18 mouse cellular contexts compared by ENCODE assay signal in the genomic region with DNA sequence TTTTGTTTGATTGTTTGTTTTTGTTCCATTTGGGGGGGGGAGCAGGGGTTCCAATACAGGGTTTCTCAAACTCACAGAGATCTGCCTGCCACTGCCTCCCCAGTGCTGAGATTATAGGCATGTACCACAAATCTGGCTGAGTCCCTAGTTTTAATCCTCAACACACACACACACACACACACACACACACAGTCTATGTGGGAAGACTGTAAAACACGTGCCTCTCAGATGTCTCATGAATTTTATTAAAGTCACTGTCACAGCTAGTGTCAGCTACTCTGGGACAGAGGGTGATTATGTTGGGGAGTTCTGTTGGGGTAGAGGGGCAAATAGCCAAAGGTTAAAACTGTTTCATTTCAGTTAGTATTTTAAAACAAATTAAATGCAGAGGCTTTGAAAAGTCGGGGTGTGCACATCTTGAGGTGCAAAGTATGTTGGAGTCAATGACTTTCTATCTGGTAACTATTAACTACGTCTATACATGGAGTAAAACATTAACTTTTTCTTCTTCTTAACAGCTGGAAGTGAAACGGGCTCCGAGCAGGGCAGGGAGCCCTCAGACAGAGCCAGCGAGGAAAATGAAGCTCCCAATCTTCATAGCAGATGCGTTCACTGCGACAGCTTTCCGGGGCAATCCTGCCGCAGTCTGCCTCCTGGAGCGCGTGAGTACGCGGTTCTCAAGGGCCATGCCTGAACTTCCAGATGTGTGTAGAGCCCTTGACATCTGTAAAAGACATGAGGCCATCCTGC. TPM values are rescaled to one million over a fixed set of nuclear protein-coding genes. Genes with fewer than 3 reads are reported as not detected.
DNase-seq lines count a peak whose midpoint lies in the region; ATAC-seq and TF ChIP-seq lines count a peak whose summit lies in the region.
"Had no signal": no experiment of that assay in that cellular context is flagged by ENCODE, and none has a peak within 500 bp of the region (broad histone marks: within the 10 kb centered on the region; RNA-seq: fewer than 3 reads in every experiment).

No protein-coding gene starts in this region.

- H3K4me3 ChIP-seq in lung, embryonic 16.5 days (ENCODE audit: low read length): no peak overlapping the region
- peak overlapping the region; percentile 36; the same call in 1 of the 2 replicates for H3K4me3 ChIP-seq in kidney, adult 2 months (ENCODE audit: insufficient read depth, low read depth, low read length)
- H3K4me3 ChIP-seq in liver, embryonic 13.5 days (replicated peaks): no peak overlapping the region
- H3K4me3 ChIP-seq: hindbrain, embryonic 12.5 days; neural tube, embryonic 15.5 days had no signal

- no peaks in the 10 kb centered on the region for H3K4me1 ChIP-seq in lung, embryonic 16.5 days (replicated peaks; ENCODE audit: control insufficient read depth, insufficient read depth, low read length)
- peaks cover 7% of the 10 kb centered on the region; the same call in 1 of the 2 replicates for H3K4me1 ChIP-seq in kidney, adult 2 months (ENCODE audit: control insufficient read depth, insufficient read depth, low read length)
- 0 out of 2 replicates have a peak, but pooled peaks cover 4% of the 10 kb centered on the region for H3K4me1 ChIP-seq in liver, embryonic 13.5 days (replicated peaks)
- H3K4me1 ChIP-seq: hindbrain, embryonic 12.5 days; neural tube, embryonic 15.5 days had no signal

- H3K4me2 ChIP-seq in lung, embryonic 16.5 days (ENCODE audit: low read depth, low read length): peak overlapping the region; percentile 7; the same call in 1 of the 2 replicates
- H3K4me2 ChIP-seq in liver, embryonic 13.5 days: no peak overlapping the region
- H3K4me2 ChIP-seq: hindbrain, embryonic 12.5 days; neural tube, embryonic 15.5 days had no signal

- H3K9me3 ChIP-seq in lung, embryonic 16.5 days (ENCODE audit: control insufficient read depth, low read length): no peaks in the 10 kb centered on the region
- H3K9me3 ChIP-seq in liver, embryonic 13.5 days (replicated peaks): no peaks in the 10 kb centered on the region
- H3K9me3 ChIP-seq: hindbrain, embryonic 12.5 days; neural tube, embryonic 15.5 days had no signal

- TF ChIP-seq CTCF in kidney, adult 2 months (conservative IDR thresholded peaks at IDR 0.05; ENCODE audit: insufficient read depth, insufficient read length, low read depth, low read length): no peak

- no peaks in the 10 kb centered on the region for H3K27me3 ChIP-seq in lung, embryonic 16.5 days (ENCODE audit: control insufficient read depth, insufficient read depth, low read depth, low read length)
- no peaks in the 10 kb centered on the region for H3K27me3 ChIP-seq in kidney, adult 2 months (replicated peaks; ENCODE audit: control insufficient read depth, insufficient read depth, low read length)
- no peaks in the 10 kb centered on the region for H3K27me3 ChIP-seq in liver, embryonic 13.5 days
- H3K27me3 ChIP-seq: hindbrain, embryonic 12.5 days; neural tube, embryonic 15.5 days had no signal

- no peaks in the 10 kb centered on the region for H3K36me3 ChIP-seq in lung, embryonic 16.5 days (ENCODE audit: control insufficient read depth, insufficient read depth, low read length)
- H3K36me3 ChIP-seq in kidney, adult 2 months (ENCODE audit: control insufficient read depth, insufficient read depth, low read length): no peaks in the 10 kb centered on the region
- H3K36me3 ChIP-seq in liver, embryonic 13.5 days: no peaks in the 10 kb centered on the region
- H3K36me3 ChIP-seq: hindbrain, embryonic 12.5 days; neural tube, embryonic 15.5 days had no signal

- H3K27ac ChIP-seq in lung, embryonic 16.5 days (ENCODE audit: low read length): no peak overlapping the region
- peak overlapping the region; percentile 11; the same call in 1 of the 2 replicates for H3K27ac ChIP-seq in kidney, adult 2 months (ENCODE audit: insufficient read depth, low read depth, low read length)
- H3K27ac ChIP-seq in liver, embryonic 13.5 days: no peak overlapping the region
- H3K27ac ChIP-seq: hindbrain, embryonic 12.5 days; neural tube, embryonic 15.5 days had no signal

- ATAC-seq in lung, embryonic 16.5 days (ENCODE audit: low read depth): no peak
- ATAC-seq in liver, embryonic 13.5 days (ENCODE audit: low read depth): peak; percentile 29; the same call in 1 of the 2 replicates
- ATAC-seq: forebrain, embryonic 14.5 days had no signal

- no peak for TF ChIP-seq POLR2A in kidney, adult 2 months (IDR thresholded peaks at IDR 0.05; ENCODE audit: low read depth, low read length)

- WGBS in lung, embryonic 16.5 days: 48% methylated on average over 14 of the region's 14 CpGs
- whole genome bisulfite sequencing in kidney, adult 2 months: 40% methylated on average over 14 of the region's 14 CpGs
- 66% methylated on average over 14 of the region's 14 CpGs for WGBS in liver, embryonic 13.5 days (ENCODE audit: insufficient replicate concordance)

- no peak for DNase-seq in lung, postnatal 10 days
- DNase-seq in kidney, adult 2 months: peak; percentile 51
- DNase-seq in liver, embryonic 13.5 days: no peak
- peak; percentile 57 for DNase-seq in yolk sac, embryonic 10.5 days (ENCODE audit: low spot score)
- no peak for DNase-seq in urinary bladder, postnatal 4 days (ENCODE audit: low spot score in 2 of 2)
- DNase-seq in gastrocnemius, postnatal 25 days: no peak
- DNase-seq in gastrocnemius, postnatal 36 days: no peak
- DNase-seq: adrenal gland, postnatal 10 days; cerebellum, adult 8-10 months; layer of hippocampus, postnatal 36 days; left cerebral cortex, postnatal 4 days; lung, adult 2 months; retina, postnatal 1 day; thymus, postnatal 4 days had no signal

- no peak overlapping the region for H3K9ac ChIP-seq in lung, embryonic 16.5 days (ENCODE audit: low read length)
- no peak overlapping the region for H3K9ac ChIP-seq in liver, embryonic 13.5 days
- H3K9ac ChIP-seq: hindbrain, embryonic 12.5 days; neural tube, embryonic 15.5 days had no signal

- intact Hi-C loops in gastrocnemius, postnatal 36 days (cut with DNase I): no loop called here

RNA-seq across cellular contexts. Expression of a gene that starts 14.6 kb away (rescaled TPM):
- 2.8 and 3.7 TPM in 2 replicates for polyA plus RNA-seq in lung, embryonic 16.5 days (2015; fragmentation: Nextera tagmentation; extraction: Ambion mirVana)
- polyA plus RNA-seq in kidney, adult 2 months (2012; rRNA removed): 22.4 and 25.5 TPM in 2 replicates
- polyA plus RNA-seq in liver, embryonic 13.5 days (2015; fragmentation: Nextera tagmentation; extraction: Ambion mirVana): 1.6 and 1.8 TPM in 2 replicates
- total RNA-seq in gastrocnemius, postnatal 25 days (2021): 1 to 10 TPM; 2.7 to 3.2 TPM
- total RNA-seq in gastrocnemius, postnatal 36 days (2021): 1 to 10 TPM; 2.7 to 3.2 TPM

RNA-seq across cellular contexts. Expression of a gene that starts 14.7 kb away (rescaled TPM):
- 103 and 108 TPM in 2 replicates for polyA plus RNA-seq in lung, embryonic 16.5 days (2015; fragmentation: Nextera tagmentation; extraction: Ambion mirVana)
- polyA plus RNA-seq in kidney, adult 2 months (2012; rRNA removed): 14.7 and 25.0 TPM in 2 replicates
- polyA plus RNA-seq in liver, embryonic 13.5 days (2015; fragmentation: Nextera tagmentation; extraction: Ambion mirVana): 25.5 and 29.9 TPM in 2 replicates
- 10 to 100 TPM; 16.9 to 17.4 TPM for total RNA-seq in gastrocnemius, postnatal 25 days (2021)
- total RNA-seq in gastrocnemius, postnatal 36 days (2021): 10 to 100 TPM; 14.2 to 15.3 TPM

RNA-seq across cellular contexts. Expression of a gene that starts 21.2 kb away (rescaled TPM):
- 1.1 TPM in 2 replicates for polyA plus RNA-seq in lung, embryonic 16.5 days (2015; fragmentation: Nextera tagmentation; extraction: Ambion mirVana)
- 163 and 168 TPM in 2 replicates for polyA plus RNA-seq in kidney, adult 2 months (2012; rRNA removed)
- 3.0 and 3.1 TPM in 2 replicates for polyA plus RNA-seq in liver, embryonic 13.5 days (2015; fragmentation: Nextera tagmentation; extraction: Ambion mirVana)
- total RNA-seq in gastrocnemius, postnatal 25 days (2021): 1 to 10 TPM in 1 of 2 experiments, under 1 TPM in 1; 0.35 to 1.1 TPM
- under 1 TPM; 0.32 to 0.89 TPM for total RNA-seq in gastrocnemius, postnatal 36 days (2021)

RNA-seq across cellular contexts. Expression of a gene that starts 58.7 kb away (rescaled TPM):
- polyA plus RNA-seq in lung, embryonic 16.5 days (2015; fragmentation: Nextera tagmentation; extraction: Ambion mirVana): 16.5 and 18.3 TPM in 2 replicates
- 3.3 and 4.0 TPM in 2 replicates for polyA plus RNA-seq in kidney, adult 2 months (2012; rRNA removed)
- 2.7 and 3.0 TPM in 2 replicates for polyA plus RNA-seq in liver, embryonic 13.5 days (2015; fragmentation: Nextera tagmentation; extraction: Ambion mirVana)
- total RNA-seq in gastrocnemius, postnatal 25 days (2021): 1 to 10 TPM; 5.9 to 6.5 TPM
- 1 to 10 TPM; 4.3 to 7.5 TPM for total RNA-seq in gastrocnemius, postnatal 36 days (2021)

Comparison
In these comparisons a context has a peak if more than half of its experiments do, and no peak if none do; other contexts are left out.
1. DNase-seq: peak in kidney, adult 2 months (single experiment) and yolk sac, embryonic 10.5 days (single experiment); none in lung, postnatal 10 days (single experiment), liver, embryonic 13.5 days (single experiment), urinary bladder, postnatal 4 days (0 of 2), gastrocnemius, postnatal 25 days (single experiment) and gastrocnemius, postnatal 36 days (0 of 2).
2. RNA of a gene that starts 21.2 kb away (polyA plus RNA-seq): 163 to 168 TPM in kidney, adult 2 months; 3.0 to 3.1 TPM in liver, embryonic 13.5 days and 1.1 TPM in lung, embryonic 16.5 days; every median in the first group is over 10 times any median in the second.